Mouse (Mus musculus): ENCODE data around the gene Ubap1l.

GRCm38 (mm10) chr9:65404331-65405183 lies 43.7 kb downstream of the Ubap1l start:
- TF ChIP-seq FLI1 (IDR thresholded peaks at IDR 0.05; ENCODE audit: low read length) (no peak), GATA1 (IDR thresholded peaks at IDR 0.05; ENCODE audit: borderline replicate concordance, low read length) (no peak)

Data from megakaryocyte, embryonic 14.5 days (primary cell).